Mouse (Mus musculus) gastrocnemius, postnatal 14 days (tissue): Measurements from ENCODE around the gene Fam171a2. TPM values are rescaled to one million over a fixed set of nuclear protein-coding genes. Genes with fewer than 3 reads are reported as not detected.

Experiments used
- DNase-seq: peaks from one replicate; pipeline ENCODE4 v3.0.0; 2021; ENCODE audit warnings: mixed read lengths
- intact Hi-C: fragments of 180-260 bp; cut with DNase I; formaldehyde crosslinking; loops from one replicate; pipeline ENCODE4 v1.15.1; 2025; ENCODE audit warnings: low total_unique reads
- long read RNA-seq, 2 experiments: library from polyadenylated mRNA; stranded (forward); transcript quantifications; one replicate each; pipeline ENCODE4 v2.0.0; 2021
- total RNA-seq, 2 experiments: library from RNA; stranded (reverse); gene quantifications; 2 replicates each; pipeline ENCODE4 v1.2.3; 2021

Gene Fam171a2
- 1 to 10 TPM; 6.2 to 7.3 TPM for total RNA-seq
- long read RNA-seq, experiment 1, partial matches to known transcripts = 0 of 2 reads
- long read RNA-seq, experiment 1, other reads (novel, unspliced or antisense) = 2 of 2 reads
- long read RNA-seq, experiment 2, partial matches to known transcripts = 1 of 2 reads
- long read RNA-seq, experiment 2, other reads (novel, unspliced or antisense) = 1 of 2 reads

GRCm38 (mm10) chr11:102447497-102447896 is at the start of gene Fam171a2:
TSS of gene Fam171a2 (minus strand) at chr11:102447682.
- intact Hi-C loops = no loop called here
- DNase-seq = peak; percentile 82

GRCm38 (mm10) chr11:102496732-102497131 is 49.2 kb upstream of the Fam171a2 start:
- no peak for DNase-seq
- intact Hi-C loops = no loop called here

- intact Hi-C loops = no loop called here
- no peak for DNase-seq
Measured at GRCm38 (mm10) chr11:102496206-102496605, 48.7 kb upstream of the Fam171a2 start.

- intact Hi-C loops = no loop called here
- no peak for DNase-seq
Measured at GRCm38 (mm10) chr11:102495742-102496141, 48.3 kb upstream of the Fam171a2 start.

- intact Hi-C loops = no loop called here
Measured at GRCm38 (mm10) chr11:102495114-102495513, 47.6 kb upstream of the Fam171a2 start.

GRCm38 (mm10) chr11:102494063-102494650 is 46.7 kb upstream of the Fam171a2 start:
- DNase-seq = no peak
- intact Hi-C loops = no loop called here

More at GRCm38 (mm10) chr11:102495114-102495513, 47.6 kb upstream of the Fam171a2 start:
- no peak for DNase-seq

GRCm38 (mm10) chr11:102493241-102493640 is 45.8 kb upstream of the Fam171a2 start:
- DNase-seq = no peak
- intact Hi-C loops = no loop called here

- DNase-seq = no peak
- intact Hi-C loops = loop anchor here (5.0 to 10.0 kb wide), 2 partner anchors 89 to 167 kb away; partner anchors contain the start of gene Gm11627
Measured at GRCm38 (mm10) chr11:102487901-102488300, 40.4 kb upstream of the Fam171a2 start.

- intact Hi-C loops = loop anchor here (5.0 to 10.0 kb wide), 2 partner anchors 90 to 168 kb away; partner anchors contain the start of gene Gm11627
- no peak for DNase-seq
Measured at GRCm38 (mm10) chr11:102486733-102487386, 39.4 kb upstream of the Fam171a2 start.

GRCm38 (mm10) chr11:102481779-102482178 is 34.3 kb upstream of the Fam171a2 start:
- intact Hi-C loops = loop anchor here (10.0 kb wide), 1 partner anchor 173 kb away; no protein-coding TSS in a partner anchor
- DNase-seq = no peak

GRCm38 (mm10) chr11:102480897-102481296 is 33.4 kb upstream of the Fam171a2 start:
- DNase-seq = no peak
- intact Hi-C loops = loop anchor here (10.0 kb wide), 1 partner anchor 174 kb away; no protein-coding TSS in a partner anchor

GRCm38 (mm10) chr11:102480111-102480510 is 32.6 kb upstream of the Fam171a2 start:
- DNase-seq = no peak
- intact Hi-C loops = loop anchor here (10.0 kb wide), 1 partner anchor 175 kb away; no protein-coding TSS in a partner anchor

GRCm38 (mm10) chr11:102479581-102479980 is 32.1 kb upstream of the Fam171a2 start:
- intact Hi-C loops = no loop called here
- no peak for DNase-seq

- intact Hi-C loops = no loop called here
- no peak for DNase-seq
Measured at GRCm38 (mm10) chr11:102478671-102479070, 31.2 kb upstream of the Fam171a2 start.

- intact Hi-C loops = no loop called here
- no peak for DNase-seq
Measured at GRCm38 (mm10) chr11:102475027-102475426, 27.5 kb upstream of the Fam171a2 start.

- no peak for DNase-seq
- intact Hi-C loops = no loop called here
Measured at GRCm38 (mm10) chr11:102469648-102470357, 22.3 kb upstream of the Fam171a2 start, which contains the start of gene Itga2b. TSS of gene Itga2b (minus strand) at chr11:102470122.

GRCm38 (mm10) chr11:102467041-102467631 is 19.7 kb upstream of the Fam171a2 start:
- peak; percentile 98 for DNase-seq
- intact Hi-C loops = no loop called here

GRCm38 (mm10) chr11:102465713-102466436 is 18.4 kb upstream of the Fam171a2 start:
- peak; percentile 64 for DNase-seq
- intact Hi-C loops = no loop called here

GRCm38 (mm10) chr11:102464901-102465300 is 17.4 kb upstream of the Fam171a2 start:
- intact Hi-C loops = no loop called here
- DNase-seq = no peak
